Mouse (Mus musculus) heart, embryonic 11.5 days (tissue): Measurements from ENCODE around the gene Icam2. TPM values are rescaled to one million over a fixed set of nuclear protein-coding genes. Genes with fewer than 3 reads are reported as not detected.

Source experiments
- ATAC-seq: fragments of 200-750 bp; cut with Nextera tagmentation; replicated peaks from 2 replicates; pipeline ENCODE4 v1.8.0; 2017; ENCODE audit warnings: moderate library complexity; ENCODE audit not compliant: insufficient number of reproducible peaks, low FRiP score, low TSS enrichment
- H3K27ac ChIP-seq: fragments of 300-500 bp; sonication (generic); 2 replicates; pipeline ENCODE4 v1.5.1; 2014; ENCODE audit warnings: mild to moderate bottlenecking, low read depth, low read length
- H3K27me3 ChIP-seq: fragments of 300-500 bp; sonication (generic); 2 replicates; pipeline ENCODE4 v1.6.1; 2014; ENCODE audit warnings: mild to moderate bottlenecking, low read length, mixed read lengths; ENCODE audit not compliant: control insufficient read depth, insufficient read depth
- H3K36me3 ChIP-seq: fragments of 300-500 bp; sonication (generic); 2 replicates; pipeline ENCODE4 v1.6.1; 2014; ENCODE audit warnings: mild to moderate bottlenecking, low read length, moderate library complexity, mixed read lengths; ENCODE audit not compliant: control insufficient read depth, insufficient read depth
- H3K4me1 ChIP-seq: fragments of 300-500 bp; sonication (generic); 2 replicates; pipeline ENCODE4 v1.6.1; 2014; ENCODE audit warnings: low read length; ENCODE audit not compliant: control insufficient read depth, insufficient read depth
- H3K4me2 ChIP-seq: fragments of 300-500 bp; sonication (generic); 2 replicates; pipeline ENCODE4 v1.6.1; 2014; ENCODE audit warnings: mild to moderate bottlenecking, moderate library complexity
- H3K4me3 ChIP-seq: fragments of 300-500 bp; sonication (generic); 2 replicates; pipeline ENCODE4 v1.5.1; 2014; ENCODE audit warnings: low read depth, low read length
- H3K9ac ChIP-seq: fragments of 300-500 bp; sonication (generic); 2 replicates; pipeline ENCODE4 v1.6.1; 2014; ENCODE audit warnings: mild to moderate bottlenecking, low read depth, low read length, moderate library complexity
- H3K9me3 ChIP-seq: fragments of 300-500 bp; sonication (generic); replicated peaks from 2 replicates; pipeline ENCODE4 v1.6.1; 2016; ENCODE audit warnings: low read length; ENCODE audit not compliant: control insufficient read depth
- WGBS: fragments of 180-500 bp; shearing (Covaris S2); extraction: QIAGEN DNeasy Blood & Tissue Kit; methylation state at CpG from one replicate; pipeline ENCODE4 v1.1.7; 2014; ENCODE audit not compliant: insufficient replicate concordance; 5-methylcytosine and 5-hydroxymethylcytosine counted together
- polyA plus RNA-seq: library from polyadenylated mRNA; unstranded; fragments of >200 nt; fragmentation: Nextera tagmentation; extraction: Ambion mirVana; gene quantifications from 2 replicates; pipeline ENCODE4 v1.2.1, GENCODE M21; 2014

Gene Icam2
- polyA plus RNA-seq, 1 experiment from 2014 or later: 76.2 TPM

DNA sequence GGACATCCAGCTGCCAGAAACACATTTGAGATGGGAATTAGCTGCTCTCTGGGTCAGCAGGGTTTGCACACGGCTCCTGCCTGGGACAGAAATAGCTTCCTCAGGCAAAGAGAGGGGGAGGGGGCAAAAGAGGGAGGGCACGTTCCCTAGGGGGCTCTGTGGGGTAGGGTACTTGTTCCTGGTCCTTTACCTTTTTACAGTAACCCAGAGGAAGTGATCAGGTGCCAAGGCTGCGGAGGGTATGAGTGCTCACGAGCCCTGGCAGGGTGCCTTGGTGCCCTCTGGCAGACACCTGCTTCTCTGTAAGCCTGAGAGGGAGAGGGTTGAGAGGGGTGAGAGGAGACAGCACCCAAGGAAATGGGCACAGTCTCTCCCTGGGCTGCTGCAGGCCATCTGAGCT is 55.4 kb downstream of the Icam2 start:
- 48% methylated on average over 4 of the region's 4 CpGs for WGBS
- Histone ChIP-seq H3K4me3 (no peak overlapping the region), H3K36me3 (no peaks in the 10 kb centered on the region), H3K27ac (no peak overlapping the region), H3K4me2 (no peak overlapping the region), H3K9ac (no peak overlapping the region), H3K4me1 (peaks cover 22% of the 10 kb centered on the region), H3K27me3 (no peaks in the 10 kb centered on the region), H3K9me3 (no peaks in the 10 kb centered on the region)
- ATAC-seq: no peak

DNA sequence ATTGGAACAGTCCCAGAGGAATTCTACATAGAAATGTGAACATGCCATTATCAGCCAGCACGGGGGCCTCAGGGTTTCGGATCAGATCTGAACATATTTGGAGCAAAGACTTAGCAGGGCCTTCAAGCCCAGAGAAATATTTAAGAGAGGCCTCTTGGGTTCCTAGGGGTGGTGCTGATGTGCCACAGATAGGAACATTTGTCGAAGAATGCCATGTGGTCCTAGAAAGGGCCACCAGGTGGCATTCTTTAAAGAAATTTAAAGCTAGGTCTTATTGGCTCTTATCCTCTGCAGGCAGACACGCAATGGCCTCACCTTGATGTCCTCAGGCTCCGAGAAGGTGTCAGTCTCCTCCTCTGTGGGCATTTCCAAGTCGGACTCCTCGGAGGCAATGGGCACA is 58.2 kb downstream of the Icam2 start:
- Histone ChIP-seq H3K27me3 (no peaks in the 10 kb centered on the region), H3K27ac (no peak overlapping the region), H3K36me3 (no peaks in the 10 kb centered on the region), H3K4me3 (no peak overlapping the region), H3K9me3 (no peaks in the 10 kb centered on the region), H3K4me1 (peaks cover 22% of the 10 kb centered on the region), H3K9ac (no peak overlapping the region), H3K4me2 (no peak overlapping the region)
- ATAC-seq: no peak
- 49% methylated on average over 7 of the region's 7 CpGs for WGBS

- Histone ChIP-seq H3K4me3 (no peak overlapping the region), H3K4me2 (0 out of 2 replicates have a peak overlapping the region, but pooled peaks have one; percentile 29), H3K9me3 (no peaks in the 10 kb centered on the region), H3K4me1 (peaks cover 20% of the 10 kb centered on the region), H3K36me3 (no peaks in the 10 kb centered on the region), H3K27me3 (no peaks in the 10 kb centered on the region), H3K27ac (no peak overlapping the region), H3K9ac (no peak overlapping the region)
- 18% methylated on average over 6 of the region's 6 CpGs for WGBS
- ATAC-seq: no peak
These were observed 58.7 kb downstream of the Icam2 start for GRCm38 (mm10) chr11:106329128-106329527.

DNA sequence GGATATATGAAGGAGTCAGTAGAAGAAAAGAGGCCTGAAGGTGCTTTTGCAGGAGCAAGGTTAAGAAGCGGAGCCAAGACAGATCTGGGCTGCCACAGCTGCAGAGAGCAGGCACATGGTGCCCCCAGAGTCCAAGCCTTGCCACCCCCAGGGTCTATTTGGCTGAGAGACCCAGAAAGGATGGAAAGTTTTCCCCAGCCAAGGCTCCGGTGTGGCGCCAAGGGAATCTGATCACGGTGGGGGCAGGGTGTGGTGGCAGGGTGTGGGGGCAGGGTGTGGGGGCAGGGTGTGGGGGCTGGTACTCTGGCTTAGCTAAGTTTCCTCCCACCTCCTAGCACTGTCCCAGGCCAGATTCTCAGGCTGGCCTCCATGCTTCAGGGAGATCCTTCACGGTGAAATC is 59.4 kb downstream of the Icam2 start:
- Histone ChIP-seq H3K9me3 (no peaks in the 10 kb centered on the region), H3K27ac (no peak overlapping the region), H3K4me2 (no peak overlapping the region), H3K4me3 (no peak overlapping the region), H3K4me1 (peaks cover 18% of the 10 kb centered on the region), H3K9ac (no peak overlapping the region), H3K36me3 (no peaks in the 10 kb centered on the region), H3K27me3 (no peaks in the 10 kb centered on the region)
- 37% methylated on average over 5 of the region's 5 CpGs for WGBS
- ATAC-seq: no peak

Other genes with a start within 250 kb of the Icam2 start
- not detected in 2 replicates for gene Gm10840, start 227.2 kb downstream of the Icam2 start, polyA plus RNA-seq
- gene Limd2, start 227.2 kb downstream of the Icam2 start, polyA plus RNA-seq: 145 and 151 TPM in 2 replicates
- gene Strada, start 185.9 kb downstream of the Icam2 start, polyA plus RNA-seq: 22.4 and 26.6 TPM in 2 replicates
- 58.9 and 91.1 TPM in 2 replicates for gene Ccdc47, start 171.7 kb downstream of the Icam2 start, polyA plus RNA-seq
- 45.3 and 58.3 TPM in 2 replicates for gene Ddx42, start 171.1 kb downstream of the Icam2 start, polyA plus RNA-seq
- gene Ftsj3, start 132.0 kb downstream of the Icam2 start, polyA plus RNA-seq: 45.2 and 46.7 TPM in 2 replicates
- 280 and 294 TPM in 2 replicates for gene Psmc5, start 131.9 kb downstream of the Icam2 start, polyA plus RNA-seq
- gene Smarcd2, start 115.1 kb downstream of the Icam2 start, polyA plus RNA-seq: 22.4 and 25.9 TPM in 2 replicates
- gene Tcam1, start 111.4 kb downstream of the Icam2 start, polyA plus RNA-seq: 0.13 and 0.15 TPM in 2 replicates
- gene Gh, start 86.2 kb downstream of the Icam2 start, polyA plus RNA-seq: not detected in 2 replicates
- gene Cd79b, start 73.3 kb downstream of the Icam2 start, polyA plus RNA-seq: 0.73 and 1.3 TPM in 2 replicates
- 0.07 and 0.38 TPM in 2 replicates for gene Scn4a, start 34.8 kb downstream of the Icam2 start, polyA plus RNA-seq
- 0.14 TPM in 1 of 2 replicates, not detected in the other for gene Prr29, start 22.6 kb downstream of the Icam2 start, polyA plus RNA-seq
- 3.7 and 4.4 TPM in 2 replicates for gene Ern1, start 99.8 kb upstream of the Icam2 start, polyA plus RNA-seq
- 12.3 and 14.9 TPM in 2 replicates for gene Tex2, start 225.3 kb upstream of the Icam2 start, polyA plus RNA-seq